Mouse (Mus musculus): Measurements from ENCODE around the gene Mark3.

Gene Mark3

DNA sequence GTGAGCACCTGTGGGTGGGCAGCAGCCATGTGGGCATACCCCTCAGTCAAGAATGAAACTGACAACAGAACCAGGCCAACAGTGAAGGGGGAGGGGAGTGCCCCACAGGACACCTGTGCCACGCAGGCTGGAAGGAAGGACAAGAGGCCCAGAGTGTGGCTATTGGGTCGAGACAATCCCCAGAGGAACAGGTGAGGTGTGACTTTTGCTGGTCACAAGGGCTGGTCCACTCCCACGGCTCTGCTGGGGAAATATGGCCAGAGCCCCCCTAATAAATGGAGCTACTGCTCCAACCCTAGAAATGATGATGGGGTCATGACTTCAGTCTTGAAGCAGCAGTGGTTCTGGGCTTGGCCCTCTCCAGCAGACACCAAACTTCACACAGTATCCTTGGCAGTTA, 129.0 kb downstream of the Mark3 start:
- no peak for DNase-seq

DNA sequence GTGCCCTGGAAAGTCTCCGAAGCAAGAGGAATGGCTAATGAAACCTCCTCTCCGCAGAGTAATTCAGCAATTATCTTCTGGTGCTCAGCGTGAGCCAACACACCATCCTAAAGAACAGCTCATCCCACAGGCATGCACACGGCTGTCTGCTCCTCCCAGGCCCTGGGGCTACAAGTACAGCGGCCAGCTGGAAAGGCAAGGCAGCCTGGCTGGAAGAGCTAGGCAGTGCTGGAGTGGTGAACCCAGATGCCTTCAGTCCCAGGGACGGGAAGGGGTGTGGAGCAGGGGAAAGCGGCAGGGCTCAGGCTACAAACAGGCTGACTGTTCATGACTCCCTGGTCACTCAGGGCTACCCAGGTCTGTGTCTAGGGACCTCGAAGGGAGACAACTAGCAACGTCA, 130.3 kb downstream of the Mark3 start:
- DNase-seq, result peak; percentile 86

DNA sequence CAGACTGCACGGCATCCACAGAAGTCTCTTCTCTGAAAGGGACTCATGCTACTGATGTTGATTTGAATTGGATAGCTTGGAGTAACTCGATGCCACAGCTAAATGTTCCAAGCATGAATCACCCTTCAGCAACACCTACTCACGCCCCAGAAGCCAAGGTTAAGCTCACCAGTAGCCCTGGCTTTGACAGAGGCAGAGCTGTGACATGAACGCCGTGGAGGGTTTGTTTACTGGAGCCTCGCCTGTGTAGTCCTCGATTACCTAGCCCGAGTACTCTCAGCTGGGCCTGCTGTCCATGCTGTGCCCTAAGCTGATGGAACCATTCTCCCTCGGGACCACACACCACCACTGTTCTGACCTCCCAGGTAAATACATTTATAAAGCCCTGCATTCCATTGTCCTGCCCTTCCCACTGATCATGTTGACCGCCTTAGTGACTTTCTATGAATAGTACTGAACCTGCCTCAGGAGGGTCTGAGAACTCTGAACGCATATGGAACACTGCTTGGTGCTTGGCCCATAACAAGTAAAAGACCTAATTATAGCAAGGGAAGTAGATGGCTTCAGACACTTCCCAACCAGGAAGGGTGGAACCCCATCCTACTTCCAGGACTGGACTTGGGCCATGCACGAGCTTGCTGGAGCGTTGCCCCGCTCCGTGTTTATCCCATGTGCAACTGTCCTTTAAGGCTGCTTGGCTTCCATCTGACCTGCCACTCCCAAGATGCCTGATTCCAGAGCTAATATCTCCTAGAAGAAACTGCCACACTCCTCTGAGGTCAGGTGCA, 131.1 kb downstream of the Mark3 start:
- peak; percentile 91 for DNase-seq
